Mouse (Mus musculus) embryo, embryonic 10.5 days (tissue): ENCODE results near the gene Mb21d2.

Experiments
- DNase-seq: peaks from one replicate; pipeline ENCODE4 v3.0.0-alpha.2; 2015; ENCODE audit warnings: low spot score

The Mb21d2 gene

DNA sequence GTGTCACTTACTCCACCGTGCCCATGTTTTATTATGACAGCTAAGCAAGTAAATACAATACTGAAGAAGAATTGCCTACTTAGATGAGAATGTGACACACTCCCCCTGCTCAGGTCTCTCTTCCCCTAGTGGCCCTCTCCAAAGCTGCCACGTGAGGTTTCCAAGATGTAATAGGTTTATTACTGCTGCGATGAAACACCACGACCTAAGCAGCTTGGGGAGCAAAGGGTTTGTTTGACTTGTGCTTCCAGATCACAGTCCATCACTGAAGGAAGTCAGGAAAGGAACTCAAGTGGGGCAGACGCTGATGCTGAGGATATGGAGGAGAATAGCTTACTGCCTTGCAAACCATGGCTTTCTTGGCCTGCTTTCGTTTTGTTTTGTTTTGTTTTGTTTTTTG, 65.9 kb downstream of the Mb21d2 start:
- DNase-seq, result no peak

GRCm38 (mm10) chr16:28862093-28862492, 67.4 kb downstream of the Mb21d2 start:
- DNase-seq, result no peak

DNA sequence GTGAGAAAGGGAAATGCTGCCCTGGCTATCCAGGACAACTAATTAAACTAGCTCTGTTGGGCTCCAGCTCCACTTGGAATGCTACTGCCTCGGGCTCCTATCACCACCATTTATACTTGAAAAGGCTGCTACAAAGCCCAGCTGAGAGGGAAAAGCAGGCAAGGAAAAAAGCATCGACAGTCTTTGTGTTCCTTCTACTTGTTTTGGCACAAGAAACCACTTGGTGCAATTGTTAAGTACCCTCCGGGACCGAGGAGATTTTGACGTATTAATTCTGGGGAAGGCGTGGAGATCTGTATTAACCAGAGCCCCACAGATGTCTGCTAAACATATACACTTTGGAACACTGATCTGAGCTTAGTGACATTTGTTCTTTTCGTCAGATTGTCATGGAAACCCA, 69.8 kb downstream of the Mb21d2 start:
- DNase-seq, result no peak

- DNase-seq, result no peak
Observed at GRCm38 (mm10) chr16:28859009-28859288, 70.5 kb downstream of the Mb21d2 start.

GRCm38 (mm10) chr16:28858210-28859008, 71.1 kb downstream of the Mb21d2 start:
- no peak for DNase-seq

DNA sequence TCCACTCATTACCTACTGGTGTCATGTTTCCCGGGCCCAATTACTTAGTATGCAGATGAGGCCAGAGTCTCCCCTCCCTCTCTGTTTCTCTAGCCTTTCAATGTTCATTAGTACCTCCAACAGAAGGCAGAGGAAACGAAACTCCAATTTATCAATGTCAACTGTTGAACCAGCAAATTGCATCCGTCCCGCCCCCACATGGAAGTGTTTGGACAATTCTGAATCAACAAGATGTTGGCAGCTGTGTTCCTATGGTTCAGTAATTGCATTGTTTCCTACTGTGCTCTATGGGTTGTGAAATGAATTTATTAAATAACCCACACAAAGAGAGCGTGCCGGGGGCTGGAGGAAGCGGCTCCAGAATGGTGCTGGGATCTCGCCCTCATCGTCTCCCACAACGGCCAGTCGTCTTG, 78.1 kb downstream of the Mb21d2 start:
- DNase-seq, result peak; percentile 62

DNA sequence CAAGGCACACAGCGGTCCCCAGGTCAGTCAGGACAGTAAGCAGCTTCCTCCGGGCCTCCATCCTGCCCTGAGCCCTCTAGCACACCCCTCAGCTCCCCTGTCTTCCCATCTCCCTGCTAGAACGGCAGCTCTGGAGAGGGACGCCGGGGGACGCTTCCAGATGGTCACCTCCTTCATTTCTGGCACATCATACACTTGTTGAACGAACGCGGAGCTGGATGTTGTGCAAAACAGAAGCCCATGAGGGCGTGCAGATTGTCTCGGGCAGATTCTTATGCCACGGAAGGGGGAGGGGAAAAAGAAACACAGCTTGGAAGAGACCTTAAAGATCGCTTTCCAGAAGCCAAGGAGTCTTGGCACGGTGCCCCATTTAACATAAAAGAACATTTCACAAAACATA, 78.6 kb downstream of the Mb21d2 start:
- DNase-seq, result no peak

GRCm38 (mm10) chr16:28846123-28846522, 83.3 kb downstream of the Mb21d2 start:
- DNase-seq, result no peak

DNA sequence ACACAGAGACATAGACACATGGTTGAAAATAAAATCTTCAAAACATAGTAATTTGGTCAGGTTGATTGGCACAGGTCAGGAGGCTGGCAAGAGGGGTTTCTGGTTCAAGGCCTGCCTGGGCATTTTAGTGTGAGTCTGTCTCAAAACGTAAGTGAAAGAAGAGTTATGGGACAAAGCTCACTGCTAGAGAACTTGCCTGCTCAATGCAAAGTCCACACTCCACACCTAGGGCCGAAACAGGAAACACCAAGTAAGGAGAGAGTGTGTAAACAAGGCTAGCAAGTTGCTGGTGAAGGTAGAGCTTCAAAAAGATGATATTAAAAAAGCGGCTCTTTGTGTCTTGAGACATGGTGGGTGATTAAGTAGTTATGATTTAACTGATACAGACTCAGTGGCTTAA, 84.1 kb downstream of the Mb21d2 start:
- no peak for DNase-seq

DNA sequence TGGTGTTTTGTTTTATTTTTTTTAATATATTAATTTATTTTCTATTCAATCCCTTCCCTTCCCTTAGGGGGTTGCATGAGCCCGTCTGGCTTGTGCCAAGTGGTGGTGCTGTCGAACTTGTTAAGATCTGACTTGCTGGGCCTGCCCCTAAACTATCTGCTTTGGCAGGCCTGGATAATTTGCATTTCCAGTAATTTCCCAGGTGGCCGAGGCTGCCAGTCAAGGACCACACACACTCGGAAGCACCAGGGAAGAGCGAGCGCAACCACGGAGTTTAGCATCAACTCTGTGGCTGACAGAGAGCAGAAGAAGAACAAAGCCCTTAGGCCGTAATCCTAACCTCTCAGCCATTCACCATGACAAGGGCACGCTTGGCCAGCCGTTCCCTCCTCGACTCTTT, 88.4 kb downstream of the Mb21d2 start:
- DNase-seq, result peak; percentile 73

GRCm38 (mm10) chr16:28840075-28840974, 89.1 kb downstream of the Mb21d2 start:
- DNase-seq, result peak; percentile 86

- DNase-seq, result no peak
Observed at GRCm38 (mm10) chr16:28839575-28839974, 89.9 kb downstream of the Mb21d2 start.

DNA sequence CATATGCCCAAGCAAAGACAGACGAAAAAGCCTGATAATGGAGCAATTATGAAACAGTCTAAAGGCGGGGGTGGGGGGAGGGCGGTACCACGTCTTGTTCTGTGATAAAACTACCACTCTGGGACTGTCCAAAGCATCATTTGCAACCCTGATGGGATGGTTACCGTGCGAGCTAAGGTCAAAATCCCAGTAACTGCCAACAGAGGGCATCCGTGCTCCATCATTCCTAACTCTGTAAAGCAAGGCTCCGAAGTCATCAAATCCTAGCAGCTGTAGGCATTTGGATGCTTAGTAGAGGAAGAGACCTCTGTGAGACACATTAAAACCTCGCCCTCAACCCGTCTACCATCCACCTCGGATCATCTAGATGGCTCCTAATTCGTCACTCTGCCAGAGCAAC, 91.5 kb downstream of the Mb21d2 start:
- peak; percentile 83 for DNase-seq

DNA sequence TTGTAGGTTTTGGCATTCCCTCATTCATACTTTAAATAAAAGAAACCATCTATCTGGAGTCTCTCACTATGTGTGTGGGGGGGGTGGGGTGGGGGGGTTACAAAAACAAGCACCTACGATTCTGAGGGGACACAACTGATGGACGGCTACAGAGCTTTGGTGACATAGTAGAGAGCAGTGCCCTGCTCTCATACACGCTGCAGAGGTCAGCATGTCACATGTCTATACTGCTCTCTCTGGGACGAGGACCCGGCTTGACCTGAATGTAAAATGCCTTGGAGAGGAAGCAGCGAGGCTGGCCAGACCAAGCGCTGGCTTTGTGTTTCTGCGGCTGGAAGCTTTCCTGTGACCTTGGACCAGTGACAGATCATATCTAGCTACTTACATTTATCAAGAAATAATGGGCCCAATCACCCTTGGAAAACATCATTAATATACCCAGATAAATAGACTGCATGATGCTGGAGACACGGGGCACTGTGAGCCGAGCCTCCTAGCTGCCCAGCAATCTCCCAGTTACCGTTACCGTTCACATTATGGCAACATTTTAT, 97.3 kb downstream of the Mb21d2 start:
- DNase-seq, result peak; percentile 22

GRCm38 (mm10) chr16:28829263-28829955, 100.1 kb downstream of the Mb21d2 start:
- no peak for DNase-seq

DNA sequence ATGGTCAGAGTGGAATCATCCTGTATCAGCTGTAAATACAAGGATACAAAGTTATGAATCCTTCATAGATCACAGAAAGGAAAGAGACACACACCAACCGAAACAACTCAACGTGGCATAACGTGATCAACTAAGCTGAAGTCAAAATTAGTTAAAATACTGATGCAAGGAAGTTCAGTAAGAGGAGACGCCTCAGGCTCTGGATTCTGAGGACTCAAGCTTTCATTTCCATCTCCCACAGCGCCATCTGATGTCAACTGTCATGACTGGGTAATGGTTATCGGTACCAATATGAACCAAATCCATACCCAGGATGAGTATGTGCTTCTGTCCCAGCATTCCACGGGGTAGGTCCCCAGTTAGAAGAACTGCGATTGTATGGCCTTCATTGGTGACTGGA, 104.7 kb downstream of the Mb21d2 start:
- DNase-seq, result no peak

DNA sequence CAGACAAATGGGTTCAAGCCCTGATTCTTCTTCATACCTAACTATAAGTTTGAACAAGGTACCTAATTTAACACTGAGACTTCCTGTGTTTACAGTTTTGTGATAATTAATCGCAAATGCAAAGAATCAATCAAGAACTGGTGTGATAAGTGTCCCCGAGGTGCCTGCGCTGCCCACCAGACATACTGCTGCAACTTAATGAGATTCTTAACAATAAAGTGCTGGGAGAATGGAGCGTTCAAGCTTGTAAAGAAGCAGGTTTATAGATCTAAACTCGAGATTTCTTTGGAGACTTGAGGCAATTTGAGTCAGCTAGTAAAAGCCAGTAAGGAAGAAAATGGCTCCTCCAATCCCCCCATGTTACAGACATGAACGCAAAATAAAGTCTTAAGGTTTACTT, 107.7 kb downstream of the Mb21d2 start:
- no peak for DNase-seq

GRCm38 (mm10) chr16:28818749-28819285, 110.7 kb downstream of the Mb21d2 start:
- DNase-seq, result no peak

DNA sequence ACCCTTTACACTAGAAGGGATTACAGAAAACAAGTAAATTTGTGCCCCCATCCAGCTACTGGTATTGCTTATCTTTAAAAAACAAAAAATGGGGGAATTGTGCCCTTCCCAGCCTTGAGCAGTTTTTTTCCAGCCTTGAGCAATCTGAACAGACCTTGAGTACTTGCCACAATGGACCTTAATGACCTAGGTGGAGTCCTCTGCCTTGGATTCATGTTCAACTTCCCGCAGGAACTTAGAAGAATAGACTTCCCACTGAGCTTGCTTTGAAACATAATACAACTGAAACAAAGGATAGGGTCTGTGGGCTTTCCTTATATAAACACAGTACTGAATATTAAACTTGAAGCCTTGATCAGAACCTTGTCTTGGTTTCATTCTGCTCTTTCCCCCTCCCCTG, 116.2 kb downstream of the Mb21d2 start:
- no peak for DNase-seq

- no peak for DNase-seq
Observed at GRCm38 (mm10) chr16:28809089-28809488, 120.4 kb downstream of the Mb21d2 start.

GRCm38 (mm10) chr16:28793115-28793514, 136.4 kb downstream of the Mb21d2 start:
- DNase-seq, result peak; percentile 82
